Mouse (Mus musculus) C2C12 (cell line): Measurements from ENCODE around the gene 1600012H06Rik. TPM values are rescaled to one million over a fixed set of nuclear protein-coding genes. Genes with fewer than 3 reads are reported as not detected.
"Not testable (repeated sequence)": the region's sequence is repeated elsewhere in the genome, so short reads cannot be mapped to it uniquely, and the experiment has no call there.

ENCODE experiments used
- H3K27me3 ChIP-seq: one replicate; pipeline ENCODE4 v1.6.1; 2011; ENCODE audit not compliant: control insufficient read depth, insufficient read depth, insufficient read length
- H3K36me3 ChIP-seq: one replicate; pipeline ENCODE4 v1.6.1; 2011; ENCODE audit not compliant: control insufficient read depth, insufficient read depth
- H3K4me3 ChIP-seq: one replicate; pipeline ENCODE4 v1.5.1; 2011; ENCODE audit warnings: mild to moderate bottlenecking, control low read depth; ENCODE audit not compliant: poor library complexity, insufficient read depth, severe bottlenecking
- H3K79me2 ChIP-seq: one replicate; pipeline ENCODE4 v1.6.1; 2011; ENCODE audit not compliant: control insufficient read depth, insufficient read depth
- H3K79me3 ChIP-seq: one replicate; pipeline ENCODE4 v1.6.1; 2011; ENCODE audit warnings: low read depth, control low read depth
- H3ac ChIP-seq: one replicate; pipeline ENCODE3; 2011; ENCODE audit warnings: low read depth; ENCODE audit not compliant: control insufficient read depth, insufficient read length
- polyA plus RNA-seq: library from polyadenylated mRNA; unstranded; fragments of >200 nt; fragmentation: generic; extraction: Trizol; gene quantifications from one replicate; pipeline ENCODE4 v1.2.1, GENCODE M21; 2012; ENCODE audit warnings: missing spikeins

1600012H06Rik gene
- polyA plus RNA-seq, 1 experiment = 10.3 TPM

GRCm38 (mm10) chr17:14977718-14978361 is 34.9 kb downstream of the 1600012H06Rik start:
- not testable (repeated sequence) for H3ac ChIP-seq, H3K79me3 ChIP-seq, H3K36me3 ChIP-seq, H3K27me3 ChIP-seq, H3K79me2 ChIP-seq
- H3K4me3 ChIP-seq = peak overlapping the region; percentile 18

GRCm38 (mm10) chr17:14978362-14979038 is 35.5 kb downstream of the 1600012H06Rik start, which contains the start of the genes 9030025P20Rik and Gm3417:
Gene 9030025P20Rik (plus strand): TSS chr17:14978468.
Gene Gm3417 (minus strand): TSS chr17:14978790.
- H3K79me3 ChIP-seq, H3ac ChIP-seq, H3K36me3 ChIP-seq, H3K79me2 ChIP-seq, H3K27me3 ChIP-seq: not testable (repeated sequence)
- peak within 1 kb of the TSS; percentile 18 for H3K4me3 ChIP-seq

- not testable (repeated sequence) for H3K79me3 ChIP-seq, H3ac ChIP-seq, H3K79me2 ChIP-seq, H3K27me3 ChIP-seq, H3K36me3 ChIP-seq, H3K4me3 ChIP-seq
Measured at GRCm38 (mm10) chr17:14990116-14990702, 47.2 kb downstream of the 1600012H06Rik start.

- not testable (repeated sequence) for H3K79me3 ChIP-seq, H3ac ChIP-seq, H3K79me2 ChIP-seq, H3K36me3 ChIP-seq, H3K4me3 ChIP-seq, H3K27me3 ChIP-seq
Measured at GRCm38 (mm10) chr17:14992522-14993138, 49.6 kb downstream of the 1600012H06Rik start.

GRCm38 (mm10) chr17:14993139-14993832 is 50.3 kb downstream of the 1600012H06Rik start:
- not testable (repeated sequence) for H3K27me3 ChIP-seq, H3ac ChIP-seq, H3K79me3 ChIP-seq, H3K79me2 ChIP-seq, H3K36me3 ChIP-seq, H3K4me3 ChIP-seq

- H3ac ChIP-seq, H3K79me2 ChIP-seq, H3K27me3 ChIP-seq, H3K4me3 ChIP-seq, H3K36me3 ChIP-seq, H3K79me3 ChIP-seq: not testable (repeated sequence)
Measured at GRCm38 (mm10) chr17:14994140-14994539, 51.2 kb downstream of the 1600012H06Rik start.

GRCm38 (mm10) chr17:15000047-15000446 is 57.1 kb downstream of the 1600012H06Rik start:
- H3K79me2 ChIP-seq, H3ac ChIP-seq, H3K27me3 ChIP-seq, H3K79me3 ChIP-seq, H3K4me3 ChIP-seq, H3K36me3 ChIP-seq: not testable (repeated sequence)

GRCm38 (mm10) chr17:15009088-15009487 is 66.1 kb downstream of the 1600012H06Rik start:
- not testable (repeated sequence) for H3K79me2 ChIP-seq, H3K79me3 ChIP-seq, H3K36me3 ChIP-seq, H3K27me3 ChIP-seq, H3ac ChIP-seq, H3K4me3 ChIP-seq

Other genes starting within 250 kb of the 1600012H06Rik start
- gene Thbs2, start 248.9 kb upstream of the 1600012H06Rik start, polyA plus RNA-seq = 11.5 TPM
- gene Wdr27, start within 50 bp of the 1600012H06Rik start, polyA plus RNA-seq = 5.6 TPM
- gene Phf10, start 18.1 kb downstream of the 1600012H06Rik start, polyA plus RNA-seq = 69.4 TPM
- gene 9030025P20Rik, start 35.3 kb downstream of the 1600012H06Rik start, polyA plus RNA-seq = 4.4 TPM
- gene Gm3417, start 35.6 kb downstream of the 1600012H06Rik start, polyA plus RNA-seq = 0.41 TPM
- gene Gm3435, start 67.0 kb downstream of the 1600012H06Rik start, polyA plus RNA-seq = 2.7 TPM
- 13.4 TPM for gene Ermard, start 98.0 kb downstream of the 1600012H06Rik start, polyA plus RNA-seq
- 0.35 TPM for gene Tcte3, start 98.3 kb downstream of the 1600012H06Rik start, polyA plus RNA-seq
- 0.49 TPM for gene Gm3448, start 98.4 kb downstream of the 1600012H06Rik start, polyA plus RNA-seq